Mouse (Mus musculus): ENCODE measurements around the gene Mapk8.

GRCm38 (mm10) chr14:33449296-33449840 lies 2.4 kb upstream of the Mapk8 start:
- TF ChIP-seq ZC3H11A (IDR thresholded peaks at IDR 0.05; ENCODE audit: borderline replicate concordance, low read depth, low read length) (no peak), MAFK (IDR thresholded peaks at IDR 0.05; ENCODE audit: insufficient read depth, low read depth, low read length) (no peak), HCFC1 (IDR thresholded peaks at IDR 0.05; ENCODE audit: borderline replicate concordance, insufficient read depth, low read length) (no peak)
